Mouse (Mus musculus) telencephalon, adult 2 months (tissue): Measurements from ENCODE around the gene Gk2.

ENCODE experiments used
- DNase-seq: peaks from one replicate; pipeline ENCODE4 v3.0.0-alpha.2; 2011; ENCODE audit warnings: low read depth, low spot score

The Gk2 gene

DNA sequence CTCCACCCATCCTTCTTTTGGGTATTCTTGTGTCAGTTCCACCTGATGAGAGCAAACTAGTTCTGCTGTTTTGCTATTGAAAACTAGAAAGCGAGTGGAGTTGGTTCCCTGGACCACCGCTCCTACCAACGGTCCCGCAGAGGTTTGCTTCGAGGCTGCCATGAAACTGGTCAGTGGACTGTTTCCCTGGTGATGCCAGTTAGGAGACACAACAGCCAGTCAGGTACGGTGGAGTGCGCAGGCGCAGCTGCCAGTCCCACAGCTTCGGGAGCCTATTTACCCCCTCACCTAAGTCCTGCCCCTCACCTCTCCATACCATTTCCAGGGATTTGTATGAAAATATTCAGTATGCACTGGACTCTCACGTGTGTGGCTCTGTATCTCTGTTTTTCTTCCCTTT, at the start of gene Gk2:
TSS of gene Gk2 (minus strand) at position 206 of the 400 bp plus-strand sequence.
- no peak for DNase-seq

DNA sequence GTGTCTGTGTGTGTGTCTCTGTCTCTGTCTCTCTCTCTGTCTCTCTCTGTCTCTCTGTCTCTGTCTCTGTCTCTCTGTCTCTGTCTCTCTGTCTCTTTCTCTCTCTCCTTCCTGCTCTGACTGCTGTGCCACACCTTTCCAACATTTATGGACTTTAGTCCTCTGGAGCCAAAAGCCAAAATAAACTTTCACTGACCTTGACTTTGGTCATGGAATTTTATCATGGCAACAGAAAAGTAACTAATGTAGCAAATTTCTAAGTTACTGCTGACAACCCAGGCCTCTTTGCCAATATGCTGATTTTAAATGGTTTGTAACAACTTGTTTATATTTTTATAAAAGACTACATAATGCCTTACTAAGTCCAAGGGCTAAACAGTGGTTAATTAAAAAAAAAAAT, 41.2 kb upstream of the Gk2 start:
- no peak for DNase-seq

DNA sequence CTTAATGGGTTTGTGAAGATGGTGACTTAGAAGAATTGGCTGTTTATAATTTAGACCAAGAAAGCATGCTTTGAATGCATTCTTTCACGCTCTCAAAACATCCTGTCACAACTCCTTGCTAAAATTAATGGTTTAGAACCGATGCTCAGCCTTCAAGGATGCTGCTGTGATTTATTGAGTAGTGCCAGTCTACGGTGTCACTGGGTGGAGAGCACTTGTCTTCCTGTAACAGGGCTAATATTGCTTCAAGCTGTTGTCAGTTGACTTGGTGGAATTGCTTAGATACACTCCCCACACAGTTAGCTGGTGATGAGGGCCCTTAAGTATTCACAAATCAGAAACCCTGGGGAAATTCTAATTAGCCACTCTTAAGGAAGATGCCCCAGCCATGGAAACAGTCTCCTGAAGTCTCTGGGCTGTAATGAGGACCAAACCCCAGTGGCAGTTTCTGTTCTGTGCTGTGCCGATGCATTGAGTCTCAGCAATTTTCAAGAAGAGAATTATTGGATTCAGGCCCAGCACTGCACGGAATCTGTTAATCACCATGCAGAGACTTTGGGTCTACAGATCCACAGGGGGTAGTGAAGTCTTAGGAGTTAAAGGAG, 38.8 kb upstream of the Gk2 start:
- no peak for DNase-seq

DNA sequence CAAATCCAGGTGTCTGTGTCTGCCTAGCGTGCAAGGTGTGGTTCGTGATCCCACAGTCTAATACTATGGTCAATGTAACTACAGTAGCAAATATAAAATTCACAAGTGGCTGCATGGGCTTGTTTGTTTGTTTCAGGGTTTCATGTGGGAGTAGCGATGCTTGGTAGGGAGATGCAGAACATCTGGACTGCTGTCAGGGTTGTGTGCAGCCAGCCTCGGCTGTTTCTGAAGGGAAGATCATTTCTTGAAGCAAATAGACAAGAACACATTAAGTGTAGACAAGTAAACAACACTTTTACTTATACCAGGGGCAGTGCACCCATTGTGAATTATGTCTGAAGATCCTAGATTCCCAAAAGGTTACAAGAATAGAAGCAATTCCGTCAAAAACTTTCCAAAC, 36.6 kb upstream of the Gk2 start:
- no peak for DNase-seq

DNA sequence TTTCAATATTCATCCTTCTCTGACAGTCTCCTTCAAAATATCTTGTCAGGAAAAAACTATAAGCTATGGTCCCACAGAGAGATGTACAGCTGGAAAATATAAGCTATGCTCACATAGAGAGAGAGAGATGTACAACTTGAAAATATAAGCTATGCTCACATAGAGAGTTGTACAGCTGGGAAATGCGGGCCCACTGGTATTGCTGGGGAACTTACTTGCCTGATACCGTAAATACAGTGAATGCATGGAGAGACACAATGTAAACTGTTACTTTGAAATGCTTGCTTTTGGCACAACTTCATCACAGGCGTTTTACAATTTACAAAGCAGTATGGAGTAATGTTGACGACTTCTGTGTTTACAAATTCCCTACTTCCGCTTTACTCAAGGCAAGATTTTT, 29.3 kb upstream of the Gk2 start:
- no peak for DNase-seq

DNA sequence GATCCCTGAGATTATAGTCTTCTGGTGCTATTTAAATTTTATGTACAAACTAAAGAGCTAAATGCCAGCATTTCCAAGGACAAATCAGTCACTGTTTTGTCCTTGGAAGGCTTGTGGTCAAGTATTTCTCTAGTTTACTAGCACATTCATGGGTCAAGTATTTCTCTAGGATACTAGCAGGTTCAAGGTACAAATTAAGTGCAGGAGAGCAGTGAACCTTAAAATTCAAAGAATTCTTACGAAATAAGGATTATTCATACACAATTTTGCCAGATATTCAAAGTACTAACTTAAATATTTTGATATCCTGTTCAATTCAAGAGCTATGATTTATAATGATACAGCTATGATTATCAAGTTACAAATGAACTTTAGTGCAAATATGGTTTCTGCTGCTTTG, 23.2 kb upstream of the Gk2 start:
- no peak for DNase-seq

DNA sequence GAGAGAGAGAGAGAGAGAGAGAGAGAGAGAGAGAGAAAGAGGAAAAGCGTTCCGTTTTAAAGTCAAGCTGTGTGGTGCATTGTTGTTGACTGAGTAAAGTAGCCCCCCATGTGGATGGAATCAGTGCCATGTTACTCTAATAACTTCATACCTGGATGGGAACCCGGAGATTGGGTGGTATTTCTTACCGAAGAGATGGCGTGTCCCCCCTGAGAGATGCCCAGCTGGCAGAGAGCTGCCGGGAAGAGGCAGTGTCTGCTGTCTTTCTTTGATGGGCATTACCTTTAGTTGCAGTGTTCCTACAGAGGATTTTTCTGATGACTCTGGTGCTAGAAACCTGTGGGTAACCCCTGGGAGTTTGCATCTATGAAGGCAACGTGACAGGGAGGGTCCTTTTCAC, 10.4 kb upstream of the Gk2 start:
- DNase-seq: no peak

DNA sequence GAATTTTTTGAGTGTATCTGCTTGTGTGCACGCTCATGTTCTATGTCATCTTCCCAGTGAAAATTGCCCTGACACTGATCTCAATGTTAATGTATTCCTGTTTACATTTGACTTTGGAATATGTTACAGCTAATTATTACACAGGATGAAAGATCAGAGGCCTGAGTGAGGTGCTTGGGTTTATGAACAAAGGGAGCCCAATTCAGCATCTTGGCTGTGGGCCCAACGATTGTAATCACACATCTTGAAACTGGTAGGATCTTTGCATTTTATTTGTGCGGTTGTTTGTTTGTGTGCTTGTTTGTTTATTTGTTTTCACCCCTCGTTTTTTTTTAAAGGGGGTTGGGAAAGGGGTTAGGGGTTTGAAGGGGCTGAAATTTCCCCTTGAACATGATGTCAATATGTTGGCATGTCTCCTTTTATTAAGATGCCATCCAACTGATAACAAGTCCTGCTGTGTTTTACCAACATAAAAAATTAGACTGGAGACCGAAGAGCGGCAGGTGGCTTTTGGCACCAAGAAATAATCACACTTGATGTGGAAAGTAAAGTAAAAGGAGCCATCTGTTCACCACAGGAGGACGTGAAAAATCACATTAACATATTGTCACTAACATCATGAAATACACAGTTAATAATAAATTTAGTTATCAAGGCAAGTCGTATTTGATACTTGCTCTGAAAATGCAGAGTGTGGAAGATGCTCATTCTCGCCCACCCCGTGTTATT, 9.8 kb upstream of the Gk2 start:
- DNase-seq: no peak

DNA sequence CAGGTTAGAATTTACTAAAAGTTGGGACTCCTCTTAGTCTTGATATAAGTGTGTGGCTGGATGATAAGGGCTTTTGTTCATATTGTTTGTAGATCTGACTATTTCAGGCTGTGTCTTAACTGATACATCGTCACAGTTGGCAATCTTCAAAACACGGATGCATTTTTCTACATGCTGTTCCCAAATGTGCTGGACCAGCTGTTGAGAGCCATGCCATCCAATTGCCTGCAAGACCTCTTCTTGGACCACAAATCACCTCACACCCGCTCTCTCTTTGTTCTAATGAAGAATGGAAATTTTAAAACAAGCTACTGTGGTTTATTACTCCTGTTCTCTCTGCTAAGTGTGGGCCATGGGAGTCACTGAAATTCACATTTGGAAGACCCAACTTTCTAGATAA, 9.1 kb upstream of the Gk2 start:
- DNase-seq: no peak

DNA sequence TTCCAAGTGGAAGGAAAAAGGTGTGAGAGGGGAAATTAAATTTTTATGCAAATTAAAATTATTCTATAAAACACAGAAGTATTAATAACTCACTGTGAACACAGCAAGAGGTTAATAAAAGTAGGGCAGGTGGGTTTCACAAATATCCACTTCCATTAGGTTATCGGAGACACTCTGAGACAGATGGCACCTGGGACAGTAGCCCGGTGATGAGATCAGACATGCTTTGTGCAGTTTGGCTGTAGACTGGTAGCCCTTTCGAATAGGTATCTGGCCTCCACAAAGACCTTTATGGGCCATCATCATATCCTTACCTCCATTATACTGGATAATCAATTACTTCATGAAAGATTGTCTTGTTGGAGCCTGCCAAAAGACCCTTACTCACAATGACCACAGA, 6.0 kb upstream of the Gk2 start:
- DNase-seq: no peak

DNA sequence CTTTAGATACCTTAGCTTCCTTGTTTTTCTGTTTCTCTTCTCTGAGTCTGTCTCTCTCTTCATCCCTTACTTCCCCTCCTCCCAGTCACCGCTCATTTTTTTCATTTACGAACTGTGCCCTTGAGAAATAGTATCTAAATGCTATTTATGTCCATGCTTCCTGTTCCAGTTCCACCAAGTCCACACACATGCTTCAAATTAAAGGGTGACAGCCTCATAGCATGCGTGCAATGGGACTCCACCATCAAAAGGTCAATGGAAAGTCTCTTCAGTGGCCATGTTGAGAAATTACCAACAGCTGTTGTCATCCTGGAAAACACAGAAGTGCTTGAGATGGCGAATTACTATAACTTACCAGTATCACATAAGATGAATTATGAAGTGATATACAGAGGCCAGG, 5.4 kb downstream of the Gk2 start:
- DNase-seq: no peak

DNA sequence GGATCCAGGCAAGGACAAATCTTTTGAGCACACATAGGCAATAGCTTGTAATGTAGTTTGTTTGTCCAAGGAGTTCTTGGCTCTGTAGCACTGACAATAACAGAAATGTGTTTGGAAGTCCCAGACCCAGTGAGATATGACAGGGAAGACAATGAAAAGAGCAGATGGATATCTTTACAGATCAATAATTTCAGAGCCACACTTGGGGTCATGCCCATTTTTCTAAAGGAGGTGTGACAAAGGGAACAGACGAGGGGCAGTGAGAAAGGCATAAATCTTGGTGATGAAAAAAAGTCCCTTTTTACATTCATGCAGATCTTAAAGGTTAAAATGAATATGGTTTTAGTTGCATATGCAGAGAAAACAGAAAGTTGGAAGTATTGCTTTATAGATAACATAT, 12.6 kb downstream of the Gk2 start:
- DNase-seq: no peak

DNA sequence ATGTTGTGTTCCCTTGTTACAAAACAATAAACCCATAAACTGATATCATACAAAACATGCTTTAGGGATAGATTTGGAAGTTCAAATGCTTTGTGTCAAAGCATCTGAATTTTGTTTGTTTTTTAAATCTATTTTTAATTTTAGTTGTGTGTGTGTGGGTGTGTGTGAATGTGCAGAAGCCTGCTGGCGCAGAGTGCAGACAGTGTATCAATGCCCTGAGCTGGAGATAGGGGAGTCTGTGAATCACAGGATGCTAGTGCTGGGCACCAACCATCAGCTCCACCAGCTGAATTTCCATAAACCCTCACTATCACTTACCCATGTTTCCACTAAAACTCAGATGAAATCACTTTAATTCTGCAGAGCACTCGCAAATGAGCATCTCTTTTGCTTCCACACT, 24.3 kb downstream of the Gk2 start:
- no peak for DNase-seq

DNA sequence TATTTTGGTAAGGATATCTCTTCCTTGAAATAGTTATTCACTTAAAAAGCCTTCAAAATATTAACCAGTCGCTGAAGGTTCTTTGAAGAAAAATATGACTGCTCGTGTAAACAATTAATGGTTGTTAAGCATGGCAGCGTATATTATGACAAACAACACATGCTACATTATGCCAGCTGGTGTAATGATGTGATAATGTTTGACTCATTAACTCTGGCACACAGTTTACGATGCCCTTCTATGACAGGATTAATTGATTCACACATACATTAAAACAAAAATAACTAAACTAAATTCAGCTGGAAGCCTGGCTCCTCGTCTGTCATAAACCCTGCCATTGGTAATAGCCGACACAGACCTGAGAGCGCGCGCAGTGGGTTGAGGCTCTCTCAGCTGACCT, 26.8 kb downstream of the Gk2 start:
- no peak for DNase-seq

DNA sequence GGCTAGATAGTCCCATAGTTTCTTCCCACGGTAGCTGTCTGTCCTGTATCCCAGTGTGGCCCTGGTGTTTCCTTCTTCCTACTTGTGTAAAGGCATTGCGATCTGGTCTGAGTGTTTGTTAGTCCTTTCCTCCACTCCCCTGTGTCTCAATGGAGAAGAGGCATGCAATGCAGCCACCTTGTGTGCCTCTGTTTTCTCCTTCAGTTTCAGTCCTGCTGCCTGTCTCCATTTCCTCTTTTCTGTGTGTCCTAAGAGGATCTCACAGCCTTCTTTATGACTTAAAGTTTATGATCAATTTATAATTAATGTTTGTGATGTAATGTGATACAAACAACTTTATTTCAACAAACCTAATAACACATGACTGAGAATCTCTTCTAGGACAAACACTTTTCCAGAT, 35.2 kb downstream of the Gk2 start:
- no peak for DNase-seq

DNA sequence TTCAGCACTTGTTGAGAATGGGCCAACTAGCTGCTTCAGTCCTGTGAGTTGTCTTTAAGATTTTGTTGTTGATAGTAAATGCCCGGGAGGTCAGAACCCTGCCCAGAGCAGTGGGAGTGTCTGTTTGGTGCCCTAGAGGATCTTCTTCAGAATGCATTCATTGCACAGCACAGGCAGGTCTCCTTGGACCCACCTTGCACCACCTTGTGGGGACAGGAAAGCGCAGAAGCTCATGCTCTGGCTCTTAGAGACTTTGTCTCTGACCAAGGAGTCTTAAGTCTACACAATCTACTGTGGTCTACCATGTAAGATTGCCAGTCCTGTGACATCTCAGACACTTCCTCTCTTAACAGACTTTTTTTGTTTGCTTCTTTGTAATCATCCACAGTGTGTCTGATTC, 39.6 kb downstream of the Gk2 start:
- DNase-seq: no peak

DNA sequence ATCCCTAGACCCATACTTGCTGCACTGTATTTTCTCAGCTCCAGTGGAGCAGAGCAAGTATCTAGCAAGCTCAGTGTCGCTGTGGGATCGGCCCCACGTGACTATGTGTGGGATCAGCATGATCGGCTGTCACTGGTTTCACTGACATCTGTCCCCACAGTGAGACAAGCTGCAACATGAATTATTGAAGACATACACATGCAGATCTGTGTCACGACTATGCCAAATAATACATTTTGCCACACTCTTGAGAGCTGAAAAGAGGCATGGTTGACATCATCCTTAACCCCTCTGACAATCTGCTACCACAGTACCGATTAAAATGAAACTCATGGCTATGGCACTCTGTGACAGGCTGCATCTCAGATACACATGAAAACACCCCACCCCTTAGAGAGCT, 41.0 kb downstream of the Gk2 start:
- no peak for DNase-seq

DNA sequence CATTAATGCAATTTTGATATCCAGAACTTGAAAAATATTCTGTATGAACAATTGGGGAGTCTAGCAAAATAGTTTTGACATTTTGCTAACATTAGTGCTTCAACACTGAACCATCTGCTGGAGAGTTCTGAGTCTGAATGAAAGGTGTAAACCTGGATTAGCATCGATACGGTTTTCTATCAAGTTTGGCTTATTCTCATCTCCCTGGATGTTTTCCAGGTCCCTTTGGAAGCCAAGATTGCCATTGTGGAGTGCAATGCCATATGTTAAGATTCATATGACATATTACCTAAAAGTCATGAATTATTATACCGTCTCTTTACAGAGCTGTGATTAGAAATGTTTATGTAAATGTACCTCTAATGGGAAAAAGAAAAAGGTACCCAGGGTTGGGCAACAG, 43.1 kb downstream of the Gk2 start:
- no peak for DNase-seq

DNA sequence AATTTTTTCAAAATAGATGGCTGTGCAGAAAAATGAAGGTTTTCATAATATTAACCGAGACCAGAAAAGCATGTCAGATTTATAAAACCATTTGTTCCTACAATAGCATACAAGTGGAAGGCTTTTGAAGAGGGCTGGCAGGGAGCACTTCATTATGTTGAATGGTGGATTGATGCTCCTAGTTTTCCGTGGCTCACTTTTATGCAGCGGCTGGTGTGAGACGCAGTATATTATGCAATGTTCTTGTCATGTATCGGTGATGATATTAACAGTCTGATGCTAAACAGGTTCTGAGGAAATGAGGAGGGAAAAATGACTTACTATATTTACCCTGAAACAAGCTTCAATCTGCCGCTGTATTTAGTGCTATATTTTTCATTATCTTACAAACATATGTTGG, 46.6 kb downstream of the Gk2 start:
- no peak for DNase-seq

DNA sequence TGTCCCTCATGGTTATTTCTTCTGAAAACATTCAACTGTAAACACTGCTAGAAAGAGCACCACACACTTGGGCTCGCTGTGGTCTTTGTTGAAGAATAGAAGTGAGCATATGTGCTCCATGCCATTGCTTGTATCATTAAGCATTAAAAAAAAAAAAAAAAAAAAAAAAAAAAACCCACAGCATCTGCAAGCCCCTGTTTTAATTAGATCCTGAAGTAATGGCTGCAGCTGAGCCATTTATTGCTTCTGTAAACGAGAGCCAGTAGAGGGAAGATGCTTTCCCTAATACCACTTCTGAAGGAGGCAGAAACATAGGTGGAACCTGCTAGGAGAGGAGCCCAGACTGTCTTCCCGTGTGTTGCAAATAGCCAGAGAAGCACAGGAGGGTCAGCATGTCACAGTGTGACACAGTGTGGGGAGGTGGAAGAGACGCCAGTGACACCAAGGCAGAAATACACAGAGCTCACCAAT, 47.6 kb downstream of the Gk2 start:
- DNase-seq: no peak
